Mouse (Mus musculus) adipose tissue, adult 10 weeks (tissue): ENCODE measurements around the gene Zfp648. TPM values are rescaled to one million over a fixed set of nuclear protein-coding genes. Genes with fewer than 3 reads are reported as not detected.

Experiments used
- polyA plus RNA-seq: library from polyadenylated mRNA; stranded (reverse); fragments of 350-450 nt; fragmentation: Illumina TruSeq; extraction: RNeasy Lipid Tissue Mini Kit (QIAGEN cat#74804); gene quantifications from one replicate; pipeline ENCODE4 v1.2.3, GENCODE M21; 2014; ENCODE audit warnings: low read depth, low replicate concordance

The Zfp648 gene
- 60.7 TPM for polyA plus RNA-seq

DNA sequence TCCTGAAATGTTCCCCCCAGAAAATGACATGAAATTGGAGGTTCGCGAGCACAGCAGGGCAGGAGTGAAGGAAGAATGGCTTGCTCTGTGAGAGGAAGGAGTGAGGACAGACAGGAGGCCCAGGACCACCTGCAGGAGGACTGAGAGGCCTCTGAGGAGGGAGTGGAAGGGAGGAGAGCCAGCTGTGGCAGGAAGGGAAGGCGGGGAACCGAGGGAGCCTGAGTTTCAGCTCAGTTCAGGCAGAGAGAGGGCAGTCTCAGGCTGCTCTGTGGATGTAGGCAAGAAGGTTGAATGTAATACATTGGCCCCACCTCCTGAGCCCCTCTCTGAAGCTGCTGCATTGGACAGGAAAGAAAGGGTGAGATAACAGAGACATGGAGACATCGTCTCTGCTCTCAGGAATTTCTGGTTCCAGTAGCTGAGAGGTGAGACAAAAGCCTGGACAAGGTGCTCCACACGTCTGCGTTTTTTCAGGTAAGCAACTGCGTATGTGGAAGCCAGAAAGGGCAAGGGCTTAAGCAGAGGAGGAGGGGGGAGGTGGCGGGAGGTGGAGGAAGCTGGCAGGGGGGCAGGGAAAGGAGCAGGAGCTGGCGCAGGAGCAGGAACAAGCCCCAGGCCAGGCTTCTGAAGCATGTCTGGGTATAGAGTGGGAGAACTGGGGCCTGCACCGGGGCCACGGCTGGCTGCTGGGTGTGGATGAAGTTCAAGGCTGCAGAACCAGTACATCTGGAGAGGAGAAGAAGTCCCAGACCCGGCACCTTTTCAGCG is at the start of gene Zfp648:
Gene Zfp648, plus strand, starts transcription at position 233 of the 768 bp plus-strand sequence.

